Mouse (Mus musculus): ENCODE data around the gene Trip13. TPM values are rescaled to one million over a fixed set of nuclear protein-coding genes. Genes with fewer than 3 reads are reported as not detected.
A peak's percentile ranks its signal among the peaks of the same experiment; 100 is the strongest.

Gene Trip13
- 10 to 100 TPM; 11.8 to 14.3 TPM for total RNA-seq (2021)

GRCm38 (mm10) chr13:73937321-73938176 lies at the start of gene Trip13, which contains the start of gene Brd9:
Trip13 (minus strand) TSS chr13:73937784.
Brd9 (plus strand) TSS chr13:73937811.
- DNase-seq, result peak; percentile 95

- DNase-seq, result no peak
Measured at GRCm38 (mm10) chr13:73976935-73977334, 39.4 kb upstream of the Trip13 start.

DNA sequence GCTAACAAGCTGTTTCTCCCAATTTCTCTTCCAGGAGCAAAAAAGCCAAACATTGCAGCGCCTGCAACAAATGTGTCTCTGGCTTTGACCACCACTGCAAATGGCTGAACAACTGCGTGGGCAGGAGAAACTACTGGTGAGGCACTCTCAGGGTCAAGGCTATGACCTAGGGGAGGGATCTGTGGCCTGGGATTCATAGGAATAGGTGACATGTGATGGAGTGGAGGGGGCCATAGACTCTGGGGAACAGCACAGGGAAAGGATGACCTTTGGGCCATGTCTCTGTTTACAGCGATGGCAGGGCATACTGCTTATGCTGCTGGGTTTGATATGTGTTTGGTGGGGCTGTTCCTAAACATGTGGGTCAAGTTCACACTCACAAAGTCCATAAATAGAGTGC lies 36.9 kb upstream of the Trip13 start:
- DNase-seq, result no peak

DNA sequence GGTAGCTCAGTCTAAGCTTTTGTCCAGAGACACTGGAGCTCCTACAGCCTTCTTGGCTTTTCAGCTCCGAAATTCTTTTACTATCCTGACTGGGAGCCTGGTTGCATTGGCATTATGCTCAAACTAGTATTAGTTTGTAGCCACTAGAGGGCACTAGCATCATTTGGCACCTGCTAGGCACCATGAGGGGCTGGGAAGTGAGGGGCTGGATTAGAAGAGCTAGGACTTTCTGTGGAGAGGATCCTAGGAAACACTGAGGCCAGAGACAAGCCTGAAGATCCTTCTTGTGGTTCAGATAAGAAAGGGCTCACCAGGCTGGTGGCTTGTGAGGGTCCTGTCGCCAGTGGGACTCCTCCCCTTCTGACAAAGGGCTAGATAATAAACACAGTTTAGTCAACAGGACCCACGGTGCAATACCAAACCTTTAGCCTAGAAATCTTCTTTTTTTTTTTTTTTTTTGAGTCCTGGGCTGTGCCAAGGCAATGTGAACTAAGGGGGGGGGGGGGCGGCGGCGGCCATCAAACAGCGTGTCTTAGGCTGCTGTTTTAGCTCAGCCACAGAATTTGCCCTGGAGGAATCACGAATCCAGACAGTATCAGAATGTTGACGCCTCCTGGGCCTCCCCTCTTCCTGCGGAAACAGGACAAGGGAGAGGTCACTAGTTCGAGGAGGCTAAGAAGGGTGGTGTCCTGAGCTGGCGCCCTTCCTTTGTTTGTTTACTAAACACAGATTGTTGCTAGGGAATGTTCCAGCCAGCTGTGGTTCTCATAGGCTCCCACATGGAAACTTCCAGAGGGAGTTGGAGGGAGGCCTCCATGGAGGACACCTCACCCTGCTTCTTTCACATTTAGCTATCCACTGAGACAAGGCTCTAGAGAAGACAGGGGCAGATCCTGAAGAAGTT lies 33.2 kb upstream of the Trip13 start:
- DNase-seq, result peak; percentile 90

DNA sequence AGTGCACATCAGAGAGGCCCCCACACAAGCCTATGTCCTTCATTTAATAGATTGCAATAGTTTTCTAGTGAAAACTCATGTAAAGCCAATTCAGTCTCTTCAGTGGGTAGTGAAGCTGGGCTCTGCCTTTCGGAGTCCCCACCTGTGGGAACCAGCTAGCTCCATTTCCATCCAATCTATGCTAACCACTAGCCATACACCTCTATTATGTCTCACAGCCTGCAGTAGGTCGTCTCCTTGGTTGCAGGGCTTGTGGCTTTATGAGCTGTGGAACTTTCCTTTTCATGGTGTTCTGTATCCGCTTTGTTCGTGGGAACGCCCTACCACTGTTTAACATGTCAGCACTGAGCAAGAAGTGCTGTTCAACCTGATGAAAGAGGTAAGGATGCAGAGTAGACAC lies 26.0 kb upstream of the Trip13 start, which contains the start of gene Zdhhc11:
Zdhhc11 (plus strand) TSS at position 301 of the 400 bp plus-strand sequence.
- DNase-seq, result no peak

GRCm38 (mm10) chr13:73961177-73961576 lies 23.6 kb upstream of the Trip13 start:
- no peak for DNase-seq

DNA sequence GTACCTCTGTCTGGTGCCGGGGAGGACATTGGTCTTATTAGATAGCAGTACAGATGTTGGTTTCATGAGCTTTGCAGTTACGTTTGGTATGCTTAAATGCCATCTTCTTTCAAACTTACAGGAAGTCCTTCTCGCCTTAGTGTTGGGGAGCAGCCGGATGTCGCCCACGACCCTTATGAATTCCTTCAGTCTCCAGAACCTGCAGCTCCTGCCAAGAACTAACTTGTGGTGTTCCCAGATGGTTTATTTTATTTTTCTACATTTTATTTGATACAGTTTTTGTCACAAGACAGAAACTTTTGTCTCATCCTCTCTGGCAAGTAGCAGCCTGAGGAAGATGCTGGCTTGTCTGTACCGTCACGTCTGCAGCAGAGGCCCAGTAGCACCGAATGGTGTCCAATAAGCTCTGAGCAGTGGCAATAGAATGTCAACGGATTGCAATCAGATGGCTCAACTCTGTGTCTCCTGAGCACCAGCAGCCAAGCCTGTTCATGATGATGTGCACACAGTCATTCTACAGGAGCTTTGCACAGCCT lies 22.6 kb upstream of the Trip13 start:
- no peak for DNase-seq

DNA sequence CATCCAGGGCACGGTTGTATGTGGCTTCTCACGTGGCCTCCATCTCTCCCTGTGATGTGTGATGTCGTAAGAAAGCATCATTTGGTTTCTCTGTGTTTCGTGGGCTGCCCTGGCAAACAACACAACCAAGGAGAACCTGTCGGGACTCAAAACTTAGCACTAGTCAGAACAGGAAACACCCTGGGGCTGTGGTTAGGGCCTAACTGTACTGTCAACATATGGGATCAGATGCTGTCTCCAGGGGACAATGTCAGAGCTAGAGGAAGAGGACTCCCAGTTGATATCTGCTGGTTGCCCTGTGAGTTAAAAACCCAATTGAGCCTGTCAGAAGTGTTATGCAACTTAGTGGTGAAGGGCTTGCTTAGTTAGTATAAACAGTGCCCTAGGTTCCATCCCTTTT lies 17.9 kb upstream of the Trip13 start:
- DNase-seq, result no peak

- no peak for DNase-seq
Measured at GRCm38 (mm10) chr13:73954666-73955065, 17.1 kb upstream of the Trip13 start.

GRCm38 (mm10) chr13:73953551-73954130 lies 16.1 kb upstream of the Trip13 start:
- DNase-seq, result no peak

DNA sequence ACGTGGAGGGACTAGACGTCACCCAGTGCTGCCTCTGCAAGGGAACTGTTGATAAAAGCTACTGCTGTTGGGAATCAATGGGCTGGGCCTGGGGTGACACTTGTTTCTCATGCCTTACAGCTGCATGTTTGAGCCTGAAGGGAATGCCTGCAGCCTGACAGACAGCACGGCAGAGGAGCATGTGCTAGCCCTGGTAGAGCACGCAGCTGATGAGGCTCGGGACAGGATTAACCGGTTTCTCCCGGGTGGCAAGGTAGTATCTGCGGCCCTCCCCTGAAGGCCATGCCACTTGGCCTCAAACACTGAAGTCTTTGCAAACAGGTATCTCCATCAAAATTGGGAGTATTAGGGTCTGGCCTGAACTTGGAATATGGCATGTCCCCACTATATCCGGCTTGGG lies 7.0 kb upstream of the Trip13 start:
- no peak for DNase-seq

- DNase-seq, result no peak
Measured at GRCm38 (mm10) chr13:73939101-73939500, 1.5 kb upstream of the Trip13 start.

- no peak for DNase-seq
Measured at GRCm38 (mm10) chr13:73938177-73938560, 585 bp upstream of the Trip13 start.

DNA sequence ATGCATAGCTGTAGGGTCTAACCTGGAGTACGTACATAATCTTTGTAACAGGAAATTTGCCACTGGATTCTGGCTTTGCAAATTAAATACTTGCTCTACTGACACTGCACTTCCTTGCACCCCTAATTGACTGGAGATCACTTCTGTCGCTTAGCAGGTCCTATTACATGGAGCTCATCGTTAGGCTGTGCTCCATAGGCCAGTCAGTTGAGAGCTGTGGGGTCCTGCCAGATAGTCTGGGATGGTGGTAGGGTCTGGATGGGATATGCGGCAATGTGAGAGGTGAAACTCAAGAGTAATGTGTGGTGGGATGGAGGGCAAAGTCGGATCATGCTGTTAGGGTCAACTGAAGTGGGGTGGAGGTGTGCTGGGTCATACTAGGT lies 655 bp downstream of the Trip13 start:
- DNase-seq, result no peak

- DNase-seq, result no peak
Measured at GRCm38 (mm10) chr13:73932201-73932600, 5.4 kb downstream of the Trip13 start.

DNA sequence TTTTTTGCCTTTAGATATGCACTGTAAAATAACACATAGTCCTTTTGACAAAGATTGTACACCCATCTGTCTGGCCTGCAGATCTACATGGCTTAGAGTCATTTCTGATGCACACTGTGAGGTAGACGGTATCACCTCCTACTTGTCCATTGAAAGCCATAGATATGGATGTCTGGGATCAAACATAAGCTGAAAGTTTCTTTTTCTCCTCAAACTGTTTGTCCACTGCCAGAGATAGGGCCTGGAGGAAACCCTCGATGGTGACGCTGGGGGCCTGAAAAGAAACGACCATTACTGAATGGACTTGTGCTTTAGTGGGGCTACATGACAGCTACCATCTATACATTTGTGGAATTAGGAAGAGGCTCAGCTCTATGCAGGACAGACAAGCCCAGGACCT lies 24.5 kb downstream of the Trip13 start:
- DNase-seq, result no peak

DNA sequence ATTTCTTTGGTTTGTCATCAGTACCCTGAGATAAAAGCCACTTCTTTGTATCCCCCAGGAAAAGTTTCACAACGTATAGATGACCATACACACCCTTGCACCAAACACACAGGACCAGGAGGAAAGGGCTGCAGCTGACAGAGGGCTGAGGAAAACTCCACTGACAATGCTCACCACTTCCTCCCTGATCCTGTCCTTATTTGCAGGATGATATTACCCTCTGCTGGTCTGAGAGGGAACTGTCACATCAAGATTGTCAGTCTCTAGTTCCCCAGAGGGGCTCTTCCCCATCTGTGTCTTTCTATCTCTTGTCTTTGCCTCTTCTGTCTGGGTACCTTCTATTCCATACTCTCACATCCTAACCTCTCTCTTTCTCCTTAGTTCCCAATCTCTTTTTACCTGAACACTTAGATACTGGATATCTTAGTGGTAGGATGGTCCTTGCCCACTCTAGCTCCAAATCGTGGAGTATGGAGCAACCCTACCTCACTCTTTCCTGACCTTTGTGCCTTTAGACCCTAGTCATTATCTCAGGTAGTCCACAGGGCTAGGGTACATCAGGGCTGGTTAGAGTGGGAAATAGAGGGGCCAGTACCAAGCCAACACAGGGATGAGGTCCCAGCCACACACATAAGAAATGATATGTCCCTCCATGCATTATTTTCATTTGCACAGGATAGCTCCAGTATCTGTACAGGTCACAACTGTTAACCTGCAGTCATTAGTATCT lies 29.7 kb downstream of the Trip13 start:
- peak; percentile 68 for DNase-seq

DNA sequence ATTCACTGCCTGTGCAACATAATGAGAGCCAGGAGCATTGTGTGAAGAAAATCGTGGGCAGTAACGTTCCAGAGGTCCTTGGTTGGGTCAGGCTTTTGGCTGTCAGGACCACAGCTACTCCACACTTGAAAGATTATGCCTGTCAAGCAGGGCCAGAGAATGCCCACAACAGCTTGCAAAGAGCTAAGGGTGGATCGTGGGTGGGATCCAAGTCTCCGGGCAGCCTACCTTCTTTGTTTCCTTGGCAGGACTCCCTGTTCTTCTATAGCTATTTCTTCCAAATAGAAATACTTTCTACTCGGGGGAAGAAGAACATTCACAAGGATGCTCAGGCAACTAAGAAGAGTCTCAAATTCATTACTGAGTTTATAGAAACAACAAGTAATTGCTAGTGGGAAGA lies 30.4 kb downstream of the Trip13 start:
- no peak for DNase-seq

GRCm38 (mm10) chr13:73897561-73897960 lies 40.0 kb downstream of the Trip13 start:
- DNase-seq, result no peak

DNA sequence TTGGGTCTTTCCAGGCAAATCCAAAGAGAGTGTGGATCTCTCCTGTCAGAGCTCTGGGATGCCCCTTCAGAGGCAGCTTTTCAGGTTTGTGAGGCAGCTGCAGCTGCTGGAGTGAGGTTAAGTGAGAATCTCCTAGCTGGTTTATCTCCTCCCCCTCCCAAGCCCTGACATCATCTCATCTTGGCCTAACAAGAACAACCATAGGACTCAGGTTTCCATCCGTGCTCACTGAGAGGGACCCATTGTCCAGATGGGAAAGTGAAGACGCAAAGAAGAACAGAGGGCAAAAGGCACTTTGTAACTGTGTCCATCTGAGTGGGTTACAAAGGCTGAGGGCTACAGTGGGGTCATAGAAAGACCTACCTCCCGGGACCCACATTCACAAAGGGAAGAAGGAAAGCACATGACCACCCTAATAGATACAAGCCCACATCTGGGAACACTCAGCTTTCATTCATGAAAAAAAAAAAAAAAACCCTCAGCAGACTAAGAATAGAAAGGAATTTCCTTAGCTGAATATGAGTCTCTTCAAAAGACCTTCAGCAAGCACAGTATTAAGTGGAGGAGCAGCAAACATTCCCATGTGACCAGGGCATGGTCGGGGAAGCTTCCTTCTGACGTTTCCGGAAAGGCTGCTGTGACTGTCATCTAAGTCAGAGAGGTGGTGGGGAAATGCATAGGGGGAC lies 44.9 kb downstream of the Trip13 start:
- peak; percentile 34 for DNase-seq

GRCm38 (mm10) chr13:73887415-73887874 lies 50.1 kb downstream of the Trip13 start:
- peak; percentile 82 for DNase-seq

Measured in heart, postnatal 4 days (tissue).